Mouse (Mus musculus) urinary bladder, adult 2 months (tissue): ENCODE results near the gene Sos1. TPM values are rescaled to one million over a fixed set of nuclear protein-coding genes. Genes with fewer than 3 reads are reported as not detected.
"Not testable (repeated sequence)": the region's sequence is repeated elsewhere in the genome, so short reads cannot be mapped to it uniquely, and the experiment has no call there.

Source experiments
- DNase-seq: peaks from one replicate; pipeline ENCODE4 v3.0.0; 2022; ENCODE audit warnings: low spot score
- polyA plus RNA-seq: library from polyadenylated mRNA; depleted of rRNA; stranded (reverse); fragments of >200 nt; gene quantifications from 2 replicates; pipeline ENCODE4 v1.2.3, GENCODE M21; 2012

The Sos1 gene
- polyA plus RNA-seq, 1 experiment: 6.5 TPM

GRCm38 (mm10) chr17:80493891-80494290 is 13.6 kb upstream of the Sos1 start:
- no peak for DNase-seq

GRCm38 (mm10) chr17:80492811-80493210 is 12.6 kb upstream of the Sos1 start:
- DNase-seq: no peak

- no peak for DNase-seq
These were observed 12.0 kb upstream of the Sos1 start for GRCm38 (mm10) chr17:80492274-80492673.

GRCm38 (mm10) chr17:80490166-80490565 is 9.9 kb upstream of the Sos1 start:
- no peak for DNase-seq

- DNase-seq: no peak
These were observed 8.7 kb upstream of the Sos1 start for GRCm38 (mm10) chr17:80488918-80489317.

GRCm38 (mm10) chr17:80485160-80485559 is 4.9 kb upstream of the Sos1 start:
- no peak for DNase-seq

GRCm38 (mm10) chr17:80480855-80481224 is 587 bp upstream of the Sos1 start:
- DNase-seq: no peak

GRCm38 (mm10) chr17:80479295-80480030 is 790 bp downstream of the Sos1 start:
- DNase-seq: peak; percentile 57

- DNase-seq: no peak
These were observed 2.6 kb downstream of the Sos1 start for GRCm38 (mm10) chr17:80477679-80478078.

GRCm38 (mm10) chr17:80476496-80476895 is 3.8 kb downstream of the Sos1 start:
- DNase-seq: no peak

- no peak for DNase-seq
These were observed 9.0 kb downstream of the Sos1 start for GRCm38 (mm10) chr17:80471056-80471802.

GRCm38 (mm10) chr17:80468417-80468894 is 11.8 kb downstream of the Sos1 start:
- not testable (repeated sequence) for DNase-seq

GRCm38 (mm10) chr17:80460258-80460657 is 20.0 kb downstream of the Sos1 start:
- DNase-seq: no peak

- DNase-seq: no peak
These were observed 24.6 kb downstream of the Sos1 start for GRCm38 (mm10) chr17:80455648-80456047.

GRCm38 (mm10) chr17:80450426-80451030 is 29.7 kb downstream of the Sos1 start:
- DNase-seq: no peak

GRCm38 (mm10) chr17:80446470-80446869 is 33.8 kb downstream of the Sos1 start:
- DNase-seq: no peak

- no peak for DNase-seq
These were observed 34.8 kb downstream of the Sos1 start for GRCm38 (mm10) chr17:80445433-80445832.

- no peak for DNase-seq
These were observed 44.6 kb downstream of the Sos1 start for GRCm38 (mm10) chr17:80435680-80436079.

GRCm38 (mm10) chr17:80434430-80434829 is 45.8 kb downstream of the Sos1 start:
- no peak for DNase-seq

- no peak for DNase-seq
These were observed 48.3 kb downstream of the Sos1 start for GRCm38 (mm10) chr17:80431997-80432396.

- DNase-seq: no peak
These were observed 52.3 kb downstream of the Sos1 start for GRCm38 (mm10) chr17:80427966-80428365.

- DNase-seq: no peak
These were observed 53.4 kb downstream of the Sos1 start for GRCm38 (mm10) chr17:80426901-80427300.

GRCm38 (mm10) chr17:80426171-80426570 is 54.1 kb downstream of the Sos1 start:
- DNase-seq: no peak
